Mouse (Mus musculus) large intestine, adult 2 months (tissue): Measurements from ENCODE around the gene Rad9a. TPM values are rescaled to one million over a fixed set of nuclear protein-coding genes. Genes with fewer than 3 reads are reported as not detected.
A peak's percentile ranks its signal among the peaks of the same experiment; 100 is the strongest.

Experiments used
- DNase-seq: peaks from one replicate; pipeline ENCODE4 v3.0.0-alpha.2; 2012; ENCODE audit warnings: low read depth, low spot score
- WGBS: fragments of 180-500 bp; shearing (Covaris S2); methylation state at CpG from one replicate; pipeline ENCODE4 v1.1.7; 2018; 5-methylcytosine and 5-hydroxymethylcytosine counted together
- polyA plus RNA-seq: library from polyadenylated mRNA; depleted of rRNA; stranded (reverse); fragments of >200 nt; gene quantifications from 2 replicates; pipeline ENCODE4 v1.2.3, GENCODE M21; 2012

Gene Rad9a
- polyA plus RNA-seq, 1 experiment: 26.9 TPM

- 70% methylated on average over 12 of the region's 12 CpGs for WGBS
- no peak for DNase-seq
Measured at GRCm38 (mm10) chr19:4194776-4195650, 6.4 kb downstream of the Rad9a start.

DNA sequence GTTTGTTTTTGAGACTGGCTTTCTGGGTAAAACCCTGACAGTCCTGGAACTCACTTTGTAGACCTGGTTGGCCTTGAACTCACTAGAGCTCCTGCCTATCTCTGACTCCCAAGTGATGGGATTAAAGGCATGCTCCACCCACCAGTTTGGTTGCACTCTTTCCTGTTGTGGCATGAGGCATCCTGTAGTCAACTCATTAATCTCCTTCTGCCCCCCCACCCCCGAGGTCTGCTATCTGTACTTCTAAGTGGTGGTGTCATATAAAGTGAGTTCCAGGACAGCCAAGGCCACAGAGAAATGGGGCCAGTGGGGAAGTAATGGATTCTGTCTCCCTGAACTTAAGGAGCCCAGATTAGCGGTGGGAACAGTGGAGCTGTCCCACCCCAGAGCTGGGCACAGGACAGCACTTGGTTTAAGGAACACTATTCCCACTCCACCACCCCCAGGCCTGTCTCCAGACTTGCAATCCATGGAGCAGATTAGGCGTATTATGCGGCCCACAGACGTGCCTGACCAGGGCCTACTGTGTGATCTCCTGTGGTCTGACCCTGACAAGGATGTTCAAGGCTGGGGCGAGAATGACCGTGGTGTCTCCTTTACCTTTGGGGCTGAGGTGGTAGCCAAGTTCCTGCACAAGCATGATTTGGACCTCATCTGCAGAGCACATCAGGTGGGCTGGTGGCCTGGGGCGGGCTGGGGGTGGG lies 7.3 kb downstream of the Rad9a start:
- 81% methylated on average over 8 of the region's 8 CpGs for WGBS
- no peak for DNase-seq

- DNase-seq: no peak
- 38% methylated on average over 6 of the region's 6 CpGs for WGBS
Measured at GRCm38 (mm10) chr19:4193129-4193528, 8.3 kb downstream of the Rad9a start.

DNA sequence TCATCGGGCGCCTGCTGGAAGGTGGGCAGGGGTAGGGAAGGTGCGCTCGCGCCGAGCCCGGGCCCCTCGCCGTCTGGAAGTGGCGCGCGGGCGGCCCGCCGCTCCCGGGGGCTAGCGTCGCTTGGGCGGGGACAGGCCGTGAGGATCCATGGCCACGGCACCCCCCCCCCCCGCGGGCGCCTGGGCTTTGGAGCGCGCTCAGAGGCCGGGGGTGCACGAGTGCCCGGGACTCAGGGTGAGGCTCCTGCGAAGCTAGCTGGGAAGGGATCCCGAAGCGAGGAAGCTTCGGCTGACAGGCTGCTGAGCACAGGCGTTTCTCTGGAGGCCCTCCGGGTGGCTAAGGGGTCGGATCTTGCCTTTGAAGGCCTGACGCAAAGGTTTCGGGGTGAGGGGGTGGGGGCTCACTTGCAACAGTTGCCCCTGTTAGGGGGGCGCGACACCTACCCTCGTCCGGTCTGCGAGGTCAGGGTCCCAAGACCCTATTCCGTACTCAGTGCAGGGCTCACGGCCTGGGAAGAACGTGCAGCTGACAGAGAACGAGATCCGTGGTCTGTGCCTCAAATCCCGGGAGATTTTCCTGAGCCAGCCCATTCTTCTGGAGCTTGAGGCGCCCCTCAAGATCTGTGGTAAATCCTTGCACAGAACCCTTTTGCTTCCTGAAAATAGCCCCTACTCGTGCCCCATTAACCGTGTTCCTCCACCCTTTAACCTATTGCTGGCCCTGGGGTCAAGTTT lies 9.0 kb downstream of the Rad9a start:
- no peak for DNase-seq
- under 1% methylated on average over 52 of the region's 52 CpGs for WGBS

DNA sequence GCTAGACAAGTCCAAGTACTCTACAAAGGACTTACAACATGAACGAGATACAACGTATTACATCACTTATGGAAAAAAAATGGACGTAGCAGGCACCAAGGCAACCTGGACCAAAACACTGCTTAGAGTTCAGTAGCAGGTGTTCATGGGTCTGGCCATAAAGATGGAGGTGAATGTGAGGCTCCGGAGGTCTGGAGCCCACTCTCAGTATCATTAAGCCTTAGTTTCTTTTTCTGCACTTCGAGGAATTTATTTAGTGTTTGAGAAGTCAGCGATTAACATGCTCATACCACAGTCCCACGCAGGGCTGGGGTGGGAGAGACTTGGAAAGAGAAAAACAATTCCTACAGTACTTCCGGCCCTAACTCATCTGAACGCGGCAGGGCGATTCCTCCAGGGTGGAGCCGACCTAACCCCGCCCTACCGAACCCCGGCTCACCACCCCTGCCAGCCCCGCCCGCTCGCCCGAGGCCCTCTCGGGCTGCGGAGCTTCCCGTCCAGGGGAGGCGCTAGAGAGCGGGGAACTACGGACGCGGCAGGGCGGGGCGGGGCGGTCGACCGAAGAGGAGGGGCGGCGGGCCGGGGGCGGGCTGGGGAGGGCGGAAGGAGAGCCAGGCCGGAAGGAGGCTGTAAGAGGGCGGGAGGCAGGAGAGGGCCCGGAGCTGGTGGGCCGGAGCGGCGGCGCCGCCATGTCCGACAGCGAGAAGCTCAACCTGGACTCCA lies 9.8 kb downstream of the Rad9a start, which contains the start of gene Ppp1ca:
TSS of gene Ppp1ca (plus strand) at position 538 of the 723 bp plus-strand sequence.
- under 1% methylated on average over 47 of the region's 47 CpGs for WGBS
- DNase-seq: peak; percentile 85

DNA sequence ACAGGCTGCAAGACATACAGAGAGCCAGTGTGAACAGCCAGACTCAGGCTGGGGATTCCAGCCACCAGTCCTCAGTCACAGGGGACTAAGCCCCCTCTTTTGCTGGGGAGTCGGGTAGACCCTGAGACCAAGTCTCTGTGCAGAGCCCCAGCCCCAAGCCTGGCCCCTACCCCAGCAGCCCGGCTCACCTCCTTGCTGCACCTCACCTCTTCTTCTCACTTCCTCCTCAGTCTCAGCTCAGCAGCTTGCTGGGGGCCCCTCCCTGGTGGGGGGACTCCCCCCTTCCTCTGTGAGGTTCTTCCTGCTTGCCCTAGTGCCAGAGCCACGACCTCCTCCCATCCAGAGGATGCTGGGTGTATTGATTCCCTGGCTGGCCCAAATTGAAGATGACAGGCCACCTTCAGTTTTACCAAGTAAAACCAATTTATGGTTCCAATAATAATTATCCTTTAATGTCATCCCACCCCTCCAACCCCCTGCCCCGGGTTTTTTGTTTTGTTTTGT lies 10.6 kb downstream of the Rad9a start, which contains the start of gene Tbc1d10c:
TSS of gene Tbc1d10c (minus strand) at position 454 of the 504 bp plus-strand sequence.
- WGBS: 38% methylated on average over 4 of the region's 4 CpGs
- DNase-seq: no peak

GRCm38 (mm10) chr19:4189051-4189620 lies 12.3 kb downstream of the Rad9a start:
- no peak for DNase-seq
- 90% methylated on average over 12 of the region's 12 CpGs for WGBS

DNA sequence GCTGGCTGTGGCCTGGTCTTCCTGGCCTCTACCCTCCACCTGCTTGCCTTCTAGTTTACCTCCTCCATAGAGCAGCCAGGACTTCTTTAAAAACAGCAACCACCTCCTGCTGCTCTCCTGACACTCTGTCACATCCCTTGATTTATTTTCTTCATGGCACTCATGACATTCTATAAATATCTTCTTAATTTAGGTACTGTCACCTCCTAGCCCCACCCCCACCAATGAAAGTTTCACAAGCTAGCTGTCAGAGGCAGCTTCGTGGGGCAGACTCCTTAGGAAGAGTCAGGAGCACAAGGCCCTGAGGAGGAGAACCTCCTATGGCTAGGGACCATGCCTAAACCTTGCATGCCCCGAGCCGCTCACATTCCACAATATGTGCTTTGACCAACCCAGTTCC lies 14.2 kb downstream of the Rad9a start:
- DNase-seq: no peak
- WGBS: 74% methylated on average over 3 of the region's 3 CpGs

DNA sequence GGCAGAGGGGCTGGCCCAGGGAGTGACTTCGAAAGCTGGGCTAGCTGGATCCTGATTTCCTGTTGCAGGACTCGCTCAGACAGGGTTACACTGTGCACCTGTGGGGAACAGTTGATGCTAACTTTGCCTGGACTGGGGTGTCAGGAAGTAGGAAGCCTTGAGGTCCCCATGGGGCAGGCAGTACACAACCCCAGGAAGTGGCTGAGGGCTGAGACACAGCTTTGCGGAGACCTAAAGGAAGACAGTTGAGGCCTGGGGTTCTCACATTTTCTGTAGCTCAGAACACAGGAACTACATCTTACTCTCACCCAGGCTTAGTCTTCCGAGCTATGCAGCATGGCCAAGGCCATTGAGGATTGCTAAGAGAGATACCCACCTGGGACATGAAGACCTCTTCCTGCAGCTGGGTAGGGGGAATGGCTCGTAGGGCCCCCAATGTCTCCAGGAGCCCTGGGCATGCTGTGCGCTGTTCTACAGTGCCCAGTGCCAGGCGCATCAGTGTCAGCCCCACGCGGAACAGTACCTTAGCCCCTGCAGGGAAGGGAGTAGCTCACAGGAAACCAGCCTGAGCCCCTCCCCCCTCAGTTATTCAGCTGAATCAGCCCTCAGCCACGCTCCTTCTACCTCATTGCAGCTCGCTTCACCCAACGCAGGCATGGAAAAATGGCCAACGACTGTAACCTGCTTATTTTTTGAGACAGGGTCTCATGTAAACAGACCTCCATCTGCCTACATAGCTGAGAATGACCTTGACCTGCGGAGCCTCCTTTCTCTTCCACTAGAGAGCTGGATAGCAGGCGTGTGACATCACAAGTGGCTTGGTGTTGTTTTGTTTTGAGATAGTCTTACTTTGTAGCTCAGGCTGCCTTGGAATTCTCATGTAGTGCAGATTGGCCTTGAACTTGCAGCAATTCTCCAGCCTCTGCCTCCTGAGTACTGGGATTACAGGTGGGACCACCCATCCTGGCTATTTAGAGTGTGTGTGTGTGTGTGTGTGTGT lies 16.2 kb downstream of the Rad9a start:
- 63% methylated on average over 15 of the region's 15 CpGs for WGBS

DNA sequence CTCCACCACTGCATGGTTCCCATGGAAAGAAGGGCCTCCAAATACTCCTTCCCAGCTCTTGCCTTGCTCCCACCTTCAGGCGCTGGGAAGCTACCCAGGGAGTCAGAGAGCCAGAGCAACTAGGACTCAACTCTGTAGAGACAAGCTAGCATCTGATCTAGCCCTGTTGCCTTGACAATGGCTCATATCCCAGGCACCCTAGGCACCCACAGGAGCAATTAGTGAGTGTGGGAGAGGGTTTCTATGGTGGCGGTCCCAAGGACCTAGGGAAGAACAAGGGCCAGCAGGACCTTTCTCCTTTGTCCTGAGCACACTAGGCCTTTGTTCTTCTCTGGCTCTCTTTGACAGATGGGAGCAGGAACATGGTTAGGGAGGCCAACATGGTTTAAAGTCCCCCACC lies 17.8 kb downstream of the Rad9a start:
- WGBS: 93% methylated on average over 2 of the region's 2 CpGs

More for the DNA sequence above, 16.2 kb downstream of the Rad9a start:
- DNase-seq: no peak

GRCm38 (mm10) chr19:4181892-4182291 lies 19.6 kb downstream of the Rad9a start:
- peak; percentile 64 for DNase-seq
- 24% methylated on average over 3 of the region's 3 CpGs for WGBS

More for the DNA sequence above, 17.8 kb downstream of the Rad9a start:
- DNase-seq: no peak

GRCm38 (mm10) chr19:4180411-4180810 lies 21.1 kb downstream of the Rad9a start:
- 86% methylated on average over 7 of the region's 7 CpGs for WGBS
- no peak for DNase-seq

DNA sequence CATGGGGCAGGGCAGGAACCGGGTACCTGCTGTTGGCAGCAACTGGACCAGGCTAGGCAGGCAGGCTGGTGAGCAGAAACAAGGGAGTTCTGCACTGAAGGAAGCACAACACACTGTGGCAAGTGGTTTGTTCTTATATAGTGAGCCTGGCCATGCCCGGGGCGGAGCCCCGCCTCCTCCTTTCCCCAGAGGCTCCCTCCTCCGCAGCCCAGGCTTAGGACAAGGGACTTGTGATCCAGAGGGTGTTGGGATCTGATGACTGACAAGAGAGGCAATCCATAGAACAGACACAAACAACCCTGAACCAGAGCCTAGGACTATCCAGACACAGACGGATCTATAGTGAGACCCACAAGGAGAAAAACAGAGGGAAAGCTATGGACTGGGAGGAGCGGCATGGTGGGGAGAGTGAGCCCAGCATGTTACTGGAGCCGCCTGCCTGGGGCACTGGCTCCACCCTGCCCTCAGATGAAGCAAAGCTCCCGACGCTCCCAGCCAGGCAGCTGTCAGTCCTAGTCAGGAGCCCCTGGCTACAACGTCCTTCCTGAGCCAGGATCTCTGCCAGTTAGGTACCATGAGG lies 26.0 kb downstream of the Rad9a start, which contains the start of gene Carns1:
TSS of gene Carns1 (minus strand) at position 112 of the 580 bp plus-strand sequence.
- WGBS: 8% methylated on average over 11 of the region's 11 CpGs
- no peak for DNase-seq

DNA sequence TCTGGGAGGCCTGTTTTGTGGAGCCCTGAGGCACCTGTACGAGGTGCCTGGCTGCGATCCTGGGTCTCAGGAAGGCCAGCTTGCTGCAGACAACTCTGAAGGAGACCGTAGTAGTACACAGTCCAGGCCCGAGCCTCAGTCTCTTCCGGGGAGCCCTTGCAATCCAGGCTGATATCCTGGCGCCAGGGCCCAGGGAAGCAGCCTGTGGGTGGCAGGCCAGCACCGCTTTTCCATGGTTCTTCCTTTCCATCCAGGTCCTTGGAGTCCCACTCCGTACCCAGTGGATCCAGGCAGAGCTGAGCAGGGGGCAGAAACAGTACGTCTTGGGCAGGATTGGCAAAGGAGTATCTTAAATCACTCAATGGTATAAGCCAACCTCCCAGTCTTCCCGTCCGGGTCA lies 28.5 kb downstream of the Rad9a start:
- DNase-seq: no peak
- 81% methylated on average over 11 of the region's 11 CpGs for WGBS

GRCm38 (mm10) chr19:4171393-4172290 lies 29.8 kb downstream of the Rad9a start:
- no peak for DNase-seq
- 72% methylated on average over 13 of the region's 13 CpGs for whole genome bisulfite sequencing

GRCm38 (mm10) chr19:4170723-4171392 lies 30.6 kb downstream of the Rad9a start:
- no peak for DNase-seq
- WGBS: 93% methylated on average over 10 of the region's 10 CpGs
